Mouse (Mus musculus) megakaryocyte, embryonic 14.5 days (primary cell): ENCODE results near the gene Pcdh7. TPM values are rescaled to one million over a fixed set of nuclear protein-coding genes. Genes with fewer than 3 reads are reported as not detected.
"Not testable (repeated sequence)": the region's sequence is repeated elsewhere in the genome, so short reads cannot be mapped to it uniquely, and the experiment has no call there.

Experiments
- H3K27me3 ChIP-seq: replicated peaks from 2 replicates; pipeline ENCODE3; 2012; ENCODE audit warnings: inconsistent platforms
- H3K36me3 ChIP-seq: replicated peaks from 2 replicates; pipeline ENCODE3; 2012; ENCODE audit warnings: low read length, inconsistent platforms, mixed read lengths
- H3K4me1 ChIP-seq: 2 replicates; pipeline ENCODE4 v1.6.1; 2012; ENCODE audit warnings: inconsistent platforms
- H3K4me3 ChIP-seq: replicated peaks from 2 replicates; pipeline ENCODE3; 2012; ENCODE audit warnings: moderate library complexity, mild to moderate bottlenecking, inconsistent platforms
- H3K9me3 ChIP-seq: 2 replicates; pipeline ENCODE4 v1.6.1; 2012; ENCODE audit warnings: inconsistent platforms
- FLI1 ChIP-seq: IDR thresholded peaks from 2 replicates; pipeline ENCODE4 v1.6.1; 2012; ENCODE audit warnings: low read length, inconsistent platforms, mixed read lengths
- GATA1 ChIP-seq: IDR thresholded peaks from 3 replicates; pipeline ENCODE4 v1.6.1; 2012; ENCODE audit warnings: mixed read lengths, low read length, inconsistent platforms, borderline replicate concordance
- polyA plus RNA-seq: library from polyadenylated mRNA; stranded (reverse); fragments of >175 nt; gene quantifications from 2 replicates; pipeline ENCODE4 v1.2.3, GENCODE M21; 2012; ENCODE audit warnings: low replicate concordance; ENCODE audit not compliant: insufficient read depth

The Pcdh7 gene
- polyA plus RNA-seq, 1 experiment, result 4.7 TPM

DNA sequence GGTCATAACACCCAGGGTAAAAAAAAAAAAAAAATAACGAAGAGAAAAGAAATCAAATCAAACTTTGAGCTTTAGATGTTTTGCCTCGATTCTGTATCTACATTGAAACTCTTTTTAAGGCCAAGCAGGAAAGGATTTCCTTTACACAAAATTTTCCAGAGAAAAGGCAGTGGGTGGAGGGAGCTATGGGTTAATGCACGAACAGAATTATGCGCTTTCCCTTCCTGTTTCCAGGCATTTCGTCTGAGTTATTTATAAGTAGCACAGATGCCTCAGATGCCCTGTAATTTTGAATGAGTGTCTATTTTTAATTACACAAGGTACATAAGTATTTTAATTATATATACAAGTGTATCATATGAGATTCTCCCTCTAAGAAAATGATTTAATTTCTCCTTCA lies 436.2 kb downstream of the Pcdh7 start:
- no peaks in the 10 kb centered on the region for H3K36me3 ChIP-seq
- no peak overlapping the region for H3K4me3 ChIP-seq
- no peaks in the 10 kb centered on the region for H3K9me3 ChIP-seq
- H3K4me1 ChIP-seq, result no peaks in the 10 kb centered on the region
- no peaks in the 10 kb centered on the region for H3K27me3 ChIP-seq
- TF ChIP-seq GATA1 (no peak), FLI1 (no peak)

- no peaks in the 10 kb centered on the region for H3K9me3 ChIP-seq
- H3K4me1 ChIP-seq, result no peaks in the 10 kb centered on the region
- H3K4me3 ChIP-seq, result no peak overlapping the region
- H3K36me3 ChIP-seq, result no peaks in the 10 kb centered on the region
- TF ChIP-seq GATA1 (no peak), FLI1 (no peak)
- H3K27me3 ChIP-seq, result no peaks in the 10 kb centered on the region
These were observed 454.5 kb downstream of the Pcdh7 start for GRCm38 (mm10) chr5:58172218-58172617.

DNA sequence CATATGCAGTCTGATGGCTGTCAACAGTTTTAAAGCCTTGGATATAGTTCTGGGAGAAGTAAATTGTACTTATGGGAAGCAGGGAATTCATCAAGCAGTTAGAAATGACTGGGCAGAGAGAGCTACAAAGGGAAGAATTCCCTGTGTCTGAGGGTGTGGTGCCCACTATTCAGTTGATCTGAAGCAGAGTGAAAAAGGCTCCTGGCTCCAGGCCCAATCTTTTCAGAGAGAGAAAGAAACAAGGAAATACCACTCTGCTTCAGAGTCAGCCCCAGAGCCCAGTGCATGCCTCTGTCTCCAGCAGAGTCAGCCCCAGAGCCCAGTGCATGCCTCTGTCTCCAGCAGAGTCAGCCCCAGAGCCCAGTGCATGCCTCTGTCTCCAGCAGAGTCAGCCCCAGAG lies 456.6 kb downstream of the Pcdh7 start:
- H3K4me1 ChIP-seq, H3K4me3 ChIP-seq, H3K9me3 ChIP-seq, H3K36me3 ChIP-seq, H3K27me3 ChIP-seq: not testable (repeated sequence)

- TF ChIP-seq GATA1 (no peak), FLI1 (no peak)
- H3K4me1 ChIP-seq, result no peaks in the 10 kb centered on the region
- no peaks in the 10 kb centered on the region for H3K36me3 ChIP-seq
- H3K4me3 ChIP-seq, result no peak overlapping the region
- no peaks in the 10 kb centered on the region for H3K9me3 ChIP-seq
- no peaks in the 10 kb centered on the region for H3K27me3 ChIP-seq
These were observed 457.8 kb downstream of the Pcdh7 start for GRCm38 (mm10) chr5:58175532-58175931.
